Mouse (Mus musculus) lung, embryonic 14.5 days (tissue): ENCODE data around the gene Lgals12. TPM values are rescaled to one million over a fixed set of nuclear protein-coding genes. Genes with fewer than 3 reads are reported as not detected.

ENCODE experiments used
- ATAC-seq: fragments of 200-750 bp; cut with Nextera tagmentation; 2 replicates; pipeline ENCODE4 v1.8.0; 2017; ENCODE audit warnings: mild to moderate bottlenecking, moderate TSS enrichment, moderate library complexity; ENCODE audit not compliant: insufficient read depth
- DNase-seq: peaks from one replicate; pipeline ENCODE4 v3.0.0-alpha.2; 2015
- H3K27ac ChIP-seq: fragments of 300-500 bp; sonication (generic); 2 replicates; pipeline ENCODE4 v1.5.1; 2014; ENCODE audit warnings: low read depth, mild to moderate bottlenecking, moderate library complexity
- H3K27me3 ChIP-seq: fragments of 300-500 bp; sonication (generic); 2 replicates; pipeline ENCODE4 v1.6.1; 2014; ENCODE audit warnings: low read length, control low read depth; ENCODE audit not compliant: insufficient read depth
- H3K36me3 ChIP-seq: fragments of 300-500 bp; sonication (generic); 2 replicates; pipeline ENCODE4 v1.6.1; 2014; ENCODE audit warnings: control low read depth; ENCODE audit not compliant: insufficient read depth
- H3K4me1 ChIP-seq: fragments of 300-500 bp; sonication (generic); 2 replicates; pipeline ENCODE4 v1.6.1; 2014; ENCODE audit warnings: antibody characterized with exemption, control low read depth; ENCODE audit not compliant: insufficient read depth
- H3K4me2 ChIP-seq: fragments of 300-500 bp; sonication (generic); 2 replicates; pipeline ENCODE4 v1.6.1; 2014; ENCODE audit warnings: mild to moderate bottlenecking
- H3K4me3 ChIP-seq: fragments of 300-500 bp; sonication (generic); 2 replicates; pipeline ENCODE4 v1.5.1; 2014; ENCODE audit warnings: low read depth, low read length
- H3K9ac ChIP-seq: fragments of 300-500 bp; sonication (generic); 2 replicates; pipeline ENCODE4 v1.6.1; 2014
- H3K9me3 ChIP-seq: fragments of 300-500 bp; sonication (generic); 2 replicates; pipeline ENCODE4 v1.6.1; 2016; ENCODE audit warnings: low read depth, low read length, control low read depth
- CTCF ChIP-seq: IDR thresholded peaks from 2 replicates; pipeline ENCODE4 v1.5.1; 2016; ENCODE audit warnings: antibody characterized with exemption, low read depth
- WGBS: fragments of 180-500 bp; shearing (Covaris S2); extraction: QIAGEN DNeasy Blood & Tissue Kit; methylation state at CpG from one replicate; pipeline ENCODE4 v1.1.7; 2014; 5-methylcytosine and 5-hydroxymethylcytosine counted together
- polyA plus RNA-seq: library from polyadenylated mRNA; unstranded; fragments of >200 nt; fragmentation: Nextera tagmentation; extraction: Ambion mirVana; gene quantifications from 2 replicates; pipeline ENCODE4 v1.2.1, GENCODE M21; 2014

The Lgals12 gene
- polyA plus RNA-seq, 1 experiment from 2014 or later = 1.5 TPM

DNA sequence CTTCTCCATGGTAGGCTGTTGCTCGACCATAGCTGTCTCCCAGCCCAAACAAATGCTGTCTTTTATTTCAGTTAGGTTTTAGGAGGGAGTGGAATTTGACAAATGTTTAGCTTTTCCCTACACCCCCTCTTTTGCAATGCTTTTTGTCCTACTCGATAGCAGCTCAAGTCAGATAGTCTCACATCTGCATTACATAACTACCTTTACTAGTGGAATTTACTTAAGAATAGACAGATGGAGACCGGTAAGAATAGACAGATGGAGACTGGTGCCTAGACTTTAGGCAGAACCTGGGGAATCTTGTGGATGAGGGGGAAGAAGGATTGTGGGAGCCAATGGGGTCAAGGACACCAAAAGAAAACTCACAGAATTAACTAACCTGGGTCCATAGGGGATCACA lies 23.4 kb downstream of the Lgals12 start:
- H3K4me3 ChIP-seq = no peak overlapping the region
- ATAC-seq (no peak), DNase-seq (no peak)
- no peak overlapping the region for H3K27ac ChIP-seq
- WGBS = 72% methylated on average over 3 of the region's 3 CpGs
- H3K4me1 ChIP-seq = no peaks in the 10 kb centered on the region
- no peaks in the 10 kb centered on the region for H3K9me3 ChIP-seq
- H3K9ac ChIP-seq = no peak overlapping the region
- peak overlapping the region; percentile 16; the same call in 1 of the 2 replicates for H3K4me2 ChIP-seq
- no peaks in the 10 kb centered on the region for H3K36me3 ChIP-seq
- no peak for TF ChIP-seq CTCF
- H3K27me3 ChIP-seq = no peaks in the 10 kb centered on the region

- peak overlapping the region; percentile 16; the same call in 1 of the 2 replicates for H3K4me2 ChIP-seq
- H3K4me3 ChIP-seq = no peak overlapping the region
- TF ChIP-seq CTCF = no peak
- no peaks in the 10 kb centered on the region for H3K4me1 ChIP-seq
- 41% methylated on average over 7 of the region's 7 CpGs for WGBS
- peak; percentile 22 for DNase-seq
- no peaks in the 10 kb centered on the region for H3K36me3 ChIP-seq
- H3K9ac ChIP-seq = no peak overlapping the region
- H3K27ac ChIP-seq = no peak overlapping the region
- ATAC-seq = no peak
- H3K9me3 ChIP-seq = no peaks in the 10 kb centered on the region
- no peaks in the 10 kb centered on the region for H3K27me3 ChIP-seq
Measured at GRCm38 (mm10) chr19:7583101-7583500, 23.9 kb downstream of the Lgals12 start.

GRCm38 (mm10) chr19:7581042-7581441 lies 26.0 kb downstream of the Lgals12 start:
- Histone ChIP-seq H3K36me3 (no peaks in the 10 kb centered on the region), H3K27me3 (no peaks in the 10 kb centered on the region), H3K9me3 (no peaks in the 10 kb centered on the region), H3K27ac (no peak overlapping the region), H3K4me2 (no peak overlapping the region), H3K4me1 (no peaks in the 10 kb centered on the region), H3K9ac (no peak overlapping the region), H3K4me3 (no peak overlapping the region)
- 25% methylated on average over 5 of the region's 5 CpGs for WGBS
- ATAC-seq (peak; percentile 54; the same call in 1 of the 2 replicates), DNase-seq (no peak)
- TF ChIP-seq CTCF = no peak

DNA sequence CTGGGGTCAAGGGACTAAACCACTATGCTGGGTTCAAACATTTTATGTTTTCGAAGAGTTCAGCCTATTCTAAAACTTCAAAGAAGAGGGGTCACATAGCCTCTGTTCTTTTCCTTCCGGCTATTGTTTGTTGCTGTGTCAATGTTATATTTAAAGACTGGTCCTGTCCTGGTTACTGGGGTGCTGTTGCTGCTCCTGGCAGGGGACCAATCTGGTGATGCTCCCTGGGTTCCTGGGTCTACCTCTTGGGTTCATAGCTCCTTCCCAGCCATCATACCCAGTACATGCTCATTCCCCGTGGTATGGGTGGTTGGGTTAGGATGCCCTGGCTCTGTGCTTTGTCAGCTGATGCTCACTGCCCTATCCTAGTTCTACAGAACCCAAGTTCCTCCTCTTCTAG lies 29.3 kb downstream of the Lgals12 start:
- no peaks in the 10 kb centered on the region for H3K9me3 ChIP-seq
- H3K4me2 ChIP-seq = no peak overlapping the region
- DNase-seq (peak; percentile 9), ATAC-seq (no peak)
- WGBS = 69% methylated on average over 3 of the region's 3 CpGs
- TF ChIP-seq CTCF = no peak
- no peak overlapping the region for H3K27ac ChIP-seq
- no peak overlapping the region for H3K9ac ChIP-seq
- H3K36me3 ChIP-seq = no peaks in the 10 kb centered on the region
- H3K27me3 ChIP-seq = no peaks in the 10 kb centered on the region
- H3K4me1 ChIP-seq = no peaks in the 10 kb centered on the region
- H3K4me3 ChIP-seq = no peak overlapping the region

- H3K27ac ChIP-seq = no peak overlapping the region
- ATAC-seq (no peak), DNase-seq (no peak)
- WGBS = 81% methylated on average over 1 of the region's 1 CpGs
- no peak overlapping the region for H3K4me3 ChIP-seq
- no peaks in the 10 kb centered on the region for H3K27me3 ChIP-seq
- H3K4me2 ChIP-seq = no peak overlapping the region
- TF ChIP-seq CTCF = no peak
- H3K9me3 ChIP-seq = no peaks in the 10 kb centered on the region
- no peaks in the 10 kb centered on the region for H3K36me3 ChIP-seq
- H3K4me1 ChIP-seq = no peaks in the 10 kb centered on the region
- no peak overlapping the region for H3K9ac ChIP-seq
Measured at GRCm38 (mm10) chr19:7576180-7576579, 30.8 kb downstream of the Lgals12 start.

DNA sequence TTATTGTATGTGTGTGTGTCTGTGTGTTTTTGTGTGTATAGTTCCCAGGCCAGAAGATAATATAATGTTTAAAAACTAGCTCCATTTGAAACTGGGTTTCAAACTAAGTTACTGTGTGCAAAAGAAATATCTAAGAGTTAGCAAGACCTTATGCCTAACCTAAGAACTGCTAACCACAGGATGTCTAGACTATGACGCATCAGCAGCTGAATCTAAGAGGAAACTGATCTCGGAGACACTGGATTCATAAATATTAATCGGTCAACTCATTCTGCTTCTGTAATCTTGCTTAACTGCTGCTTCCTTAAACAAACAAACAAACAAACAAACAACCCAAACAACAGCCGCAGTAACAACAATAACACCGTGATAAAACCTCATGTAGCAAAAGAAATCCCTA lies 37.3 kb downstream of the Lgals12 start:
- no peaks in the 10 kb centered on the region for H3K27me3 ChIP-seq
- no peaks in the 10 kb centered on the region for H3K36me3 ChIP-seq
- WGBS = 78% methylated on average over 5 of the region's 5 CpGs
- no peak overlapping the region for H3K9ac ChIP-seq
- H3K4me3 ChIP-seq = no peak overlapping the region
- no peak overlapping the region for H3K4me2 ChIP-seq
- no peaks in the 10 kb centered on the region for H3K4me1 ChIP-seq
- ATAC-seq (no peak), DNase-seq (no peak)
- TF ChIP-seq CTCF = no peak
- H3K27ac ChIP-seq = no peak overlapping the region
- no peaks in the 10 kb centered on the region for H3K9me3 ChIP-seq

GRCm38 (mm10) chr19:7568364-7568763 lies 38.6 kb downstream of the Lgals12 start:
- Histone ChIP-seq H3K4me3 (no peak overlapping the region), H3K9me3 (no peaks in the 10 kb centered on the region), H3K36me3 (no peaks in the 10 kb centered on the region), H3K4me2 (no peak overlapping the region), H3K4me1 (no peaks in the 10 kb centered on the region), H3K27me3 (no peaks in the 10 kb centered on the region), H3K9ac (no peak overlapping the region), H3K27ac (no peak overlapping the region)
- TF ChIP-seq CTCF = no peak
- 51% methylated on average over 3 of the region's 3 CpGs for WGBS
- no peak for DNase-seq
- ATAC-seq = no peak

GRCm38 (mm10) chr19:7566826-7567225 lies 40.2 kb downstream of the Lgals12 start:
- DNase-seq (no peak), ATAC-seq (no peak)
- H3K9me3 ChIP-seq = no peaks in the 10 kb centered on the region
- no peak overlapping the region for H3K9ac ChIP-seq
- H3K4me2 ChIP-seq = no peak overlapping the region
- H3K27ac ChIP-seq = no peak overlapping the region
- WGBS = 65% methylated on average over 3 of the region's 3 CpGs
- no peak overlapping the region for H3K4me3 ChIP-seq
- H3K36me3 ChIP-seq = no peaks in the 10 kb centered on the region
- no peaks in the 10 kb centered on the region for H3K27me3 ChIP-seq
- TF ChIP-seq CTCF = no peak
- H3K4me1 ChIP-seq = no peaks in the 10 kb centered on the region
